Mouse (Mus musculus) limb, embryonic 15.5 days (tissue): ENCODE data around the gene St6galnac3. TPM values are rescaled to one million over a fixed set of nuclear protein-coding genes. Genes with fewer than 3 reads are reported as not detected.
"Not testable (repeated sequence)": the region's sequence is repeated elsewhere in the genome, so short reads cannot be mapped to it uniquely, and the experiment has no call there.

Source experiments
- ATAC-seq: fragments of 200-750 bp; cut with Nextera tagmentation; 2 replicates; pipeline ENCODE4 v1.8.0; 2017; ENCODE audit warnings: low read depth, moderate TSS enrichment; ENCODE audit not compliant: insufficient number of reproducible peaks, low FRiP score, low TSS enrichment
- H3K27ac ChIP-seq: fragments of 300-500 bp; sonication (generic); 2 replicates; pipeline ENCODE4 v1.5.1; 2015; ENCODE audit warnings: moderate library complexity, mild to moderate bottlenecking, inconsistent platforms
- H3K27me3 ChIP-seq: fragments of 300-500 bp; sonication (generic); 2 replicates; pipeline ENCODE4 v1.6.1; 2015; ENCODE audit warnings: inconsistent platforms
- H3K36me3 ChIP-seq: fragments of 300-500 bp; sonication (generic); 2 replicates; pipeline ENCODE4 v1.6.1; 2015; ENCODE audit warnings: inconsistent platforms
- H3K4me1 ChIP-seq: fragments of 300-500 bp; sonication (generic); 2 replicates; pipeline ENCODE4 v1.6.1; 2015; ENCODE audit warnings: inconsistent platforms
- H3K4me2 ChIP-seq: fragments of 300-500 bp; sonication (generic); 2 replicates; pipeline ENCODE4 v1.6.1; 2015; ENCODE audit warnings: mild to moderate bottlenecking, inconsistent platforms
- H3K4me3 ChIP-seq: fragments of 300-500 bp; sonication (generic); 2 replicates; pipeline ENCODE4 v1.5.1; 2015; ENCODE audit warnings: mild to moderate bottlenecking, inconsistent platforms
- H3K9ac ChIP-seq: fragments of 300-500 bp; sonication (generic); 2 replicates; pipeline ENCODE4 v1.6.1; 2015; ENCODE audit warnings: inconsistent platforms
- H3K9me3 ChIP-seq: fragments of 300-500 bp; sonication (generic); 2 replicates; pipeline ENCODE4 v1.6.1; 2016; ENCODE audit warnings: inconsistent platforms
- WGBS: fragments of 180-500 bp; shearing (Covaris S2); methylation state at CpG from one replicate; pipeline ENCODE4 v1.1.7; 2015; 5-methylcytosine and 5-hydroxymethylcytosine counted together
- polyA plus RNA-seq: library from polyadenylated mRNA; unstranded; fragments of >200 nt; fragmentation: Nextera tagmentation; extraction: Ambion mirVana; gene quantifications from 2 replicates; pipeline ENCODE4 v1.2.1, GENCODE M21; 2015

St6galnac3 gene
- polyA plus RNA-seq, result 33.5 and 35.7 TPM in 2 replicates

- Histone ChIP-seq H3K9me3 (no peaks in the 10 kb centered on the region), H3K4me3 (peak within 1 kb of the TSS; percentile 70), H3K9ac (peak within 1 kb of the TSS; percentile 50), H3K4me1 (peaks cover 15% of the 10 kb centered on the region), H3K36me3 (no peaks in the 10 kb centered on the region), H3K27me3 (no peaks in the 10 kb centered on the region), H3K27ac (peak within 1 kb of the TSS; percentile 86), H3K4me2 (peak within 1 kb of the TSS; percentile 93)
- peak; percentile 93 for ATAC-seq
- 1% methylated on average over 56 of the region's 56 CpGs for WGBS
These were observed at the start of gene St6galnac3 for GRCm38 (mm10) chr3:153724701-153725668. Gene St6galnac3, minus strand, starts transcription at chr3:153725174.

GRCm38 (mm10) chr3:153774568-153774967 lies 49.6 kb upstream of the St6galnac3 start:
- H3K9ac ChIP-seq, result no peak overlapping the region
- H3K4me1 ChIP-seq, result no peaks in the 10 kb centered on the region
- no peak overlapping the region for H3K4me2 ChIP-seq
- no peaks in the 10 kb centered on the region for H3K9me3 ChIP-seq
- H3K4me3 ChIP-seq, result no peak overlapping the region
- H3K27ac ChIP-seq, result no peak overlapping the region
- no peaks in the 10 kb centered on the region for H3K27me3 ChIP-seq
- H3K36me3 ChIP-seq, result no peaks in the 10 kb centered on the region
- ATAC-seq, result no peak
- 91% methylated on average over 3 of the region's 3 CpGs for WGBS

- Histone ChIP-seq H3K4me2 (no peak overlapping the region), H3K4me3 (no peak overlapping the region), H3K9ac (no peak overlapping the region), H3K4me1 (no peaks in the 10 kb centered on the region), H3K27me3 (no peaks in the 10 kb centered on the region), H3K36me3 (no peaks in the 10 kb centered on the region), H3K9me3 (no peaks in the 10 kb centered on the region), H3K27ac (no peak overlapping the region)
- ATAC-seq, result no peak
- 73% methylated on average over 4 of the region's 4 CpGs for whole genome bisulfite sequencing
These were observed 46.5 kb upstream of the St6galnac3 start for GRCm38 (mm10) chr3:153771479-153771878.

- H3K9ac ChIP-seq, result no peak overlapping the region
- no peak for ATAC-seq
- H3K4me1 ChIP-seq, result no peaks in the 10 kb centered on the region
These were observed 45.6 kb upstream of the St6galnac3 start for GRCm38 (mm10) chr3:153770573-153770972.

GRCm38 (mm10) chr3:153769220-153769619 lies 44.2 kb upstream of the St6galnac3 start:
- H3K27ac ChIP-seq, result no peak overlapping the region
- H3K4me2 ChIP-seq, result no peak overlapping the region
- no peaks in the 10 kb centered on the region for H3K9me3 ChIP-seq
- H3K36me3 ChIP-seq, result no peaks in the 10 kb centered on the region
- no peak overlapping the region for H3K9ac ChIP-seq
- H3K4me1 ChIP-seq, result no peaks in the 10 kb centered on the region
- ATAC-seq, result no peak
- 79% methylated on average over 5 of the region's 5 CpGs for WGBS
- H3K27me3 ChIP-seq, result no peaks in the 10 kb centered on the region
- no peak overlapping the region for H3K4me3 ChIP-seq

More at GRCm38 (mm10) chr3:153770573-153770972, 45.6 kb upstream of the St6galnac3 start:
- Histone ChIP-seq H3K36me3 (no peaks in the 10 kb centered on the region), H3K27me3 (no peaks in the 10 kb centered on the region), H3K4me3 (no peak overlapping the region), H3K4me2 (no peak overlapping the region), H3K9me3 (no peaks in the 10 kb centered on the region), H3K27ac (no peak overlapping the region)
- 32% methylated on average over 7 of the region's 7 CpGs for WGBS

- Histone ChIP-seq H3K27me3 (no peaks in the 10 kb centered on the region), H3K4me3 (no peak overlapping the region), H3K9me3 (no peaks in the 10 kb centered on the region), H3K36me3 (no peaks in the 10 kb centered on the region), H3K4me1 (no peaks in the 10 kb centered on the region), H3K27ac (no peak overlapping the region), H3K9ac (no peak overlapping the region), H3K4me2 (no peak overlapping the region)
- ATAC-seq, result no peak
These were observed 40.2 kb upstream of the St6galnac3 start for GRCm38 (mm10) chr3:153765171-153765570.

GRCm38 (mm10) chr3:153764760-153765159 lies 39.8 kb upstream of the St6galnac3 start:
- H3K36me3 ChIP-seq, result no peaks in the 10 kb centered on the region
- no peak for ATAC-seq
- no peak overlapping the region for H3K9ac ChIP-seq
- no peak overlapping the region for H3K4me2 ChIP-seq
- no peaks in the 10 kb centered on the region for H3K4me1 ChIP-seq
- WGBS, result 55% methylated on average over 5 of the region's 5 CpGs
- H3K27ac ChIP-seq, result no peak overlapping the region
- H3K27me3 ChIP-seq, result no peaks in the 10 kb centered on the region
- no peak overlapping the region for H3K4me3 ChIP-seq
- no peaks in the 10 kb centered on the region for H3K9me3 ChIP-seq

GRCm38 (mm10) chr3:153761171-153761570 lies 36.2 kb upstream of the St6galnac3 start:
- Histone ChIP-seq H3K4me3 (no peak overlapping the region), H3K4me1 (peaks cover 10% of the 10 kb centered on the region), H3K4me2 (no peak overlapping the region), H3K36me3 (no peaks in the 10 kb centered on the region), H3K27me3 (no peaks in the 10 kb centered on the region), H3K9ac (no peak overlapping the region), H3K9me3 (no peaks in the 10 kb centered on the region), H3K27ac (no peak overlapping the region)
- ATAC-seq, result no peak
- 83% methylated on average over 17 of the region's 17 CpGs for WGBS

GRCm38 (mm10) chr3:153759269-153759668 lies 34.3 kb upstream of the St6galnac3 start:
- H3K36me3 ChIP-seq, result no peaks in the 10 kb centered on the region
- H3K4me3 ChIP-seq, result no peak overlapping the region
- no peak for ATAC-seq
- no peak overlapping the region for H3K27ac ChIP-seq
- no peaks in the 10 kb centered on the region for H3K9me3 ChIP-seq
- no peak overlapping the region for H3K9ac ChIP-seq
- no peak overlapping the region for H3K4me2 ChIP-seq
- H3K4me1 ChIP-seq, result peaks cover 10% of the 10 kb centered on the region
- no peaks in the 10 kb centered on the region for H3K27me3 ChIP-seq

- Histone ChIP-seq H3K36me3 (no peaks in the 10 kb centered on the region), H3K27me3 (no peaks in the 10 kb centered on the region), H3K4me2 (no peak overlapping the region), H3K4me3 (no peak overlapping the region), H3K9me3 (no peaks in the 10 kb centered on the region), H3K4me1 (peaks cover 10% of the 10 kb centered on the region), H3K9ac (no peak overlapping the region), H3K27ac (no peak overlapping the region)
- 85% methylated on average over 2 of the region's 2 CpGs for WGBS
- ATAC-seq, result no peak
These were observed 31.6 kb upstream of the St6galnac3 start for GRCm38 (mm10) chr3:153756500-153756996.

- not testable (repeated sequence) for H3K4me1 ChIP-seq
These were observed 30.9 kb upstream of the St6galnac3 start for GRCm38 (mm10) chr3:153755785-153756326.

GRCm38 (mm10) chr3:153751435-153751834 lies 26.5 kb upstream of the St6galnac3 start:
- no peaks in the 10 kb centered on the region for H3K9me3 ChIP-seq
- WGBS, result 18% methylated on average over 1 of the region's 1 CpGs
- no peak overlapping the region for H3K27ac ChIP-seq
- ATAC-seq, result no peak
- no peak overlapping the region for H3K9ac ChIP-seq
- H3K27me3 ChIP-seq, result no peaks in the 10 kb centered on the region
- no peak overlapping the region for H3K4me3 ChIP-seq
- no peaks in the 10 kb centered on the region for H3K4me1 ChIP-seq
- H3K4me2 ChIP-seq, result no peak overlapping the region
- H3K36me3 ChIP-seq, result no peaks in the 10 kb centered on the region

More at GRCm38 (mm10) chr3:153755785-153756326, 30.9 kb upstream of the St6galnac3 start:
- H3K36me3 ChIP-seq, ATAC-seq, H3K27me3 ChIP-seq, H3K4me2 ChIP-seq, H3K9ac ChIP-seq, H3K27ac ChIP-seq, H3K9me3 ChIP-seq, H3K4me3 ChIP-seq: not testable (repeated sequence)
- 75% methylated on average over 14 of the region's 14 CpGs for WGBS
